Mouse (Mus musculus) megakaryocyte, embryonic 14.5 days (primary cell): ENCODE results near the gene Cdca3. TPM values are rescaled to one million over a fixed set of nuclear protein-coding genes. Genes with fewer than 3 reads are reported as not detected.
A peak's percentile ranks its signal among the peaks of the same experiment; 100 is the strongest.

Source experiments
- H3K27me3 ChIP-seq: replicated peaks from 2 replicates; pipeline ENCODE3; 2012; ENCODE audit warnings: inconsistent platforms
- H3K36me3 ChIP-seq: replicated peaks from 2 replicates; pipeline ENCODE3; 2012; ENCODE audit warnings: low read length, inconsistent platforms, mixed read lengths
- H3K4me1 ChIP-seq: 2 replicates; pipeline ENCODE4 v1.6.1; 2012; ENCODE audit warnings: inconsistent platforms
- H3K4me3 ChIP-seq: replicated peaks from 2 replicates; pipeline ENCODE3; 2012; ENCODE audit warnings: moderate library complexity, mild to moderate bottlenecking, inconsistent platforms
- H3K9me3 ChIP-seq: 2 replicates; pipeline ENCODE4 v1.6.1; 2012; ENCODE audit warnings: inconsistent platforms
- FLI1 ChIP-seq: IDR thresholded peaks from 2 replicates; pipeline ENCODE4 v1.6.1; 2012; ENCODE audit warnings: low read length, inconsistent platforms, mixed read lengths
- GATA1 ChIP-seq: IDR thresholded peaks from 3 replicates; pipeline ENCODE4 v1.6.1; 2012; ENCODE audit warnings: mixed read lengths, low read length, inconsistent platforms, borderline replicate concordance
- polyA plus RNA-seq: library from polyadenylated mRNA; stranded (reverse); fragments of >175 nt; gene quantifications from 2 replicates; pipeline ENCODE4 v1.2.3, GENCODE M21; 2012; ENCODE audit warnings: low replicate concordance; ENCODE audit not compliant: insufficient read depth

The Cdca3 gene
- polyA plus RNA-seq, 1 experiment = 32.4 TPM

DNA sequence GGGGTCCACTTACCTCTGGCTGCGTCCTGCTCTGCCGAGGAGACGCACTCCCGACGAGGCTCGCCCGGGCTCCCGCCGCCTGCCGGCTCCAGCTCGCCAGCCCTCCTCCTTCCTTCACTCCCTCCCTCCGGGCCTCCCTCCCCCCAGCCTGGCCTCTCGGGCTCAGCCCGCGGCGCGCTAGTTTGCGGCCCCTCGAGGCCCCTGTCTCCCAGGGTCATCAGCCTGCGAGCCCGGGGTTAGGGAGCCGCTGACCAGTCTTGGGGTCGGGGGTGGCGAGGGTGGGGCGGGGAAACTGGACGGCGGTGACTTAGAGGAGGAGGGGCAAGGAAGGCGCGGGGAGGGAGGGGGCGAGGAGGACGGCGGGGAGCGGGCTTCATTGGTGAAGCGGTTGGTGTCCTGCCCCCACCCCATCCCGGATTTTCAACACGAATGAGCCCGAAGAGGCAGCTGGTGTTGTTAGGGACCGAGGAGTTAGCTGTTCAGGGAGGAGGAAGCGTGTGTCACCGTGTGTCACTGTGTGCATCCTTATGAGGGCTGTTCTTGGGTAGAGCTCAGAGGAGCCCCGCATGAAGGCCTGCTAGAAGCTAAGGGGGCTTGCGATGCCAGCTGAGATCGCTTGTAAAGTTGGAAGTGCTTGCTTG, 34.4 kb downstream of the Cdca3 start, which contains the start of gene Gpr162:
Gpr162 (minus strand) TSS at position 326 of the 641 bp plus-strand sequence.
- Histone ChIP-seq H3K36me3 (no peaks in the 10 kb centered on the region), H3K4me1 (peaks cover 39% of the 10 kb centered on the region), H3K4me3 (peak within 1 kb of the TSS; percentile 90), H3K9me3 (no peaks in the 10 kb centered on the region), H3K27me3 (peaks cover 93% of the 10 kb centered on the region)
- TF ChIP-seq FLI1 (no peak), GATA1 (no peak)

DNA sequence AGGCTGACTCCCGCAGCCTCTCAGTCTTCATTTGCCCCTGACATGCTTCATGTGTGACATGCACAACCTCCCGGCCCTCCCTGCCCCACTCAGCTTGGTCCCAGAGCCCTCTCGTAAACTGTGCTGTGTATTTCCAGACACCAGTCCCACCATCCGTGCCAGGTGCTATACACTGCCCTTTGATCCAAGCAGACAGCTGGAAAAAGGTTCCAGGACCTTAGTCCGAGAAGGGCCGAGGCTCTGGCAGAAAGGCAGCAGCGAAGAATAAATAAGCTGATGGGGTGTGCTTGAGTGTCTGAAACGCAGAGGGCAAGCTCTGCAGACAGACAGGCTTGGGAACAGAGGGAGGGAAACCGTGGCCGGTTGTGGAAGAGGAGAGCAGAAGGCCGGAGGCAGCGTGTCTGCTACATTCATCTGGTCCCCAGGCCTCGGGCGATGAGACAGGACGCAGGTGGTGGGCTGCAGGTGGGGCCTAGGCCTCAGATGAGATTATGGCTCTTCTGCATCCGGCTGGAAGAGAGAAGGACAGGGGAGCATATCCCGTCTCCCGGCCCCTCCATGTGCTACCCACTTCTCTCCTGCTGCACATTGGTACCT, 36.5 kb downstream of the Cdca3 start:
- peaks cover 2% of the 10 kb centered on the region for H3K9me3 ChIP-seq
- TF ChIP-seq FLI1 (no peak), GATA1 (no peak)
- H3K36me3 ChIP-seq = no peaks in the 10 kb centered on the region
- peaks cover 90% of the 10 kb centered on the region for H3K27me3 ChIP-seq
- H3K4me3 ChIP-seq = no peak overlapping the region
- peaks cover 31% of the 10 kb centered on the region for H3K4me1 ChIP-seq

DNA sequence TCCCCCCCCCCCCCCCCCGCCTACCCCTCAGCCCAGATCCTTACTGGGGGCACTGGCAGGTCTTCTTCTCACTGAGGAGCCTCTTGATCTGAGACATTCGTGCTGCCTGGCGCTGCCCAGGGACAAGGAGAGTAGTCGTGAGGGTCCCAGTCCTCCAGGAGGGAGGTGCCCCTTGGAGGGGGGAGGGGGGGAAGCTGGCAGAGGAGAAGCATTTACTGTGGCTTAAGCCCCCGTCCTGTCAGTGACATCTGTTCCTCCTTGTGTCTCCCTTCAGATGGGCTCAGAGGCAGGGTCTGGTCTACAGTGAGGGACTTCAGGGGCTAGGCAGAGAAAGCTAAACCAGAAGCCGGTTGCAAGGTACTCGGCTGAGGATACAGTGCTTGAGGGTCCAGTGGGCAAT, 37.2 kb downstream of the Cdca3 start:
- no peaks in the 10 kb centered on the region for H3K36me3 ChIP-seq
- no peak overlapping the region for H3K4me3 ChIP-seq
- H3K9me3 ChIP-seq = peaks cover 7% of the 10 kb centered on the region
- H3K27me3 ChIP-seq = peaks cover 90% of the 10 kb centered on the region
- H3K4me1 ChIP-seq = peaks cover 31% of the 10 kb centered on the region
- TF ChIP-seq FLI1 = no peak
- no peak for TF ChIP-seq GATA1

DNA sequence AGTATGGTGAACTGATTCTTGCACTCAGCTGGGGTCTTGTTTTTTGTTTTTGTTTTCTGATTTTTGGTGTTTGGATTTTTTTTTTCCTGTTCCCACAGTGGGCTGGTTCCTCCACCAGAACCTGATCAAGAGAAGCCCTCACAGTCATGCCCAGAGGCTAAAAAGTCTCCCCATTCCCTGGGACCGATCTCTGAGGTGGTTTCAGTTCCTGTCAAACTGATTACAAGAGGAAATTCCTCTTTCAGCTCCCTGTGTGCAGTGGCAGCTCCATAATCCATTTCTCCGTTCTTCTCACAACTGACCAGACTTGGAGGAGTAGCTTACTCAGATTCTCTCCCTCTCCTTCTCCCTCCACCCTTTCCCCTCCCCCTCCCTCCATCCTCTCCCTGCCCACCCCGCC, 45.0 kb downstream of the Cdca3 start:
- H3K4me1 ChIP-seq = peaks cover 25% of the 10 kb centered on the region
- H3K27me3 ChIP-seq = peaks cover 59% of the 10 kb centered on the region
- H3K4me3 ChIP-seq = no peak overlapping the region
- H3K36me3 ChIP-seq = no peaks in the 10 kb centered on the region
- peaks cover 7% of the 10 kb centered on the region for H3K9me3 ChIP-seq
- TF ChIP-seq FLI1 (no peak), GATA1 (no peak)

DNA sequence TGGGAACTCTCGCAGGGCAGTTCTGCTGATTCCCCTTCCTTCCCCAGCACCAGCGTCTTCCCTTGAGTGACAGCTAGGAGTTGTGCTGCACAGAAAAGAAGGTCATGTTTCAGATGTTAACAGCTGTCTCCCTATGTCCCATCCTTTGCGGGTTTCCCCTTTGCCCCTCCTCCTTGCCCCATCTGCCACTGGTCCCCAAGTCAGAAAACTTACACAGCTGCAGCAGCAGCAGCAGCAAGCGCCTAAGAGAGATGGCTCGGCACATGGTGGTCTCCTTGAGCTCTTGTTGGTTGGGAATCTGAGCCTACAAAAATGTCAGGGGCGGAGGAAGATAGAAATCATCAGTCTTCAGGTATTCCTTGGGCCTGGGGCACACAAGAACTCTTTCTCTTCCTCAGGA, 50.0 kb downstream of the Cdca3 start:
- H3K36me3 ChIP-seq = no peaks in the 10 kb centered on the region
- no peak overlapping the region for H3K4me3 ChIP-seq
- TF ChIP-seq GATA1 = no peak

DNA sequence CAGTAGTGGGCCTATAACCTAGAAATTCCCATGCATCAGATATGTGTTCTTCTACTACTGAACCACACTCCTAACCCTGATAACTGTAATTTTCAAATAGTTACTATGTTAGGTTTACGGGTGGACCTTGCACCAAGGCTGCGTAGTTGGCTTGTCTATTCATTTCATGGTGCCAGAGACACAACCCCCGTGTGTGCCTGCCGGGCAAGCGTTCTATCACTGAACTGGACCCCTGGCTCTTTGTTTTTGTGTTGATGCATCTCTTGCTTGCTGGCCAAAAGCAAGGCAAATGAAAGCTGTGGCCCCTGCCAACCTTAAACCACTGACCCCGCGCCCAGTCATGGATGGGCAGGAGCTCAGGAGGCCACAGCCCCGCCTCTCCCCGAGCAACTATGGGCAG, 52.5 kb downstream of the Cdca3 start:
- Histone ChIP-seq H3K36me3 (no peaks in the 10 kb centered on the region), H3K27me3 (peaks cover 52% of the 10 kb centered on the region), H3K4me3 (peak overlapping the region; percentile 38), H3K9me3 (no peaks in the 10 kb centered on the region), H3K4me1 (peaks cover 21% of the 10 kb centered on the region)
- no peak for TF ChIP-seq GATA1
- TF ChIP-seq FLI1 = no peak

More for the DNA sequence above, 50.0 kb downstream of the Cdca3 start:
- Histone ChIP-seq H3K4me1 (peaks cover 21% of the 10 kb centered on the region), H3K9me3 (no peaks in the 10 kb centered on the region), H3K27me3 (peaks cover 49% of the 10 kb centered on the region)

Other genes starting within 250 kb of the Cdca3 start
- gene C1s2, start 193.5 kb upstream of the Cdca3 start, polyA plus RNA-seq = not detected in 2 replicates
- 119 and 190 TPM in 2 replicates for gene Lpcat3, start 166.5 kb upstream of the Cdca3 start, polyA plus RNA-seq
- gene Emg1, start 117.4 kb upstream of the Cdca3 start, polyA plus RNA-seq = 46.3 and 153 TPM in 2 replicates
- gene Phb2, start 117.2 kb upstream of the Cdca3 start, polyA plus RNA-seq = 72.8 and 150 TPM in 2 replicates
- gene Ptpn6, start 90.8 kb upstream of the Cdca3 start, polyA plus RNA-seq = 19.9 and 20.1 TPM in 2 replicates
- 11.7 and 65.2 TPM in 2 replicates for gene Grcc10, start 88.2 kb upstream of the Cdca3 start, polyA plus RNA-seq
- 43.0 TPM in 1 of 2 replicates, not detected in the other for gene Gm45234, start 73.5 kb upstream of the Cdca3 start, polyA plus RNA-seq
- gene Atn1, start 73.0 kb upstream of the Cdca3 start, polyA plus RNA-seq = 38.5 and 97.6 TPM in 2 replicates
- gene Eno2, start 59.9 kb upstream of the Cdca3 start, polyA plus RNA-seq = 5.8 and 6.2 TPM in 2 replicates
- gene Lrrc23, start 49.8 kb upstream of the Cdca3 start, polyA plus RNA-seq = not detected in 2 replicates
- gene Spsb2, start 20.9 kb upstream of the Cdca3 start, polyA plus RNA-seq = 42.5 and 52.2 TPM in 2 replicates
- gene Tpi1, start 15.3 kb upstream of the Cdca3 start, polyA plus RNA-seq = 74.5 and 552 TPM in 2 replicates
- 35.1 and 61.7 TPM in 2 replicates for gene Usp5, start 63 bp upstream of the Cdca3 start, polyA plus RNA-seq
- gene Gnb3, start 10.7 kb downstream of the Cdca3 start, polyA plus RNA-seq = not detected in 2 replicates
- 5.5 TPM in 1 of 2 replicates, not detected in the other for gene P3h3, start 28.2 kb downstream of the Cdca3 start, polyA plus RNA-seq
- gene Gpr162, start 34.4 kb downstream of the Cdca3 start, polyA plus RNA-seq = 0.82 and 7.7 TPM in 2 replicates
- 0.35 TPM in 1 of 2 replicates, not detected in the other for gene Cd4, start 58.7 kb downstream of the Cdca3 start, polyA plus RNA-seq
- gene Lag3, start 82.2 kb downstream of the Cdca3 start, polyA plus RNA-seq = 0.62 TPM in 1 of 2 replicates, not detected in the other
- 330 and 450 TPM in 2 replicates for gene Ptms, start 90.6 kb downstream of the Cdca3 start, polyA plus RNA-seq
- 183 and 362 TPM in 2 replicates for gene Mlf2, start 101.8 kb downstream of the Cdca3 start, polyA plus RNA-seq
- 46.8 and 55.7 TPM in 2 replicates for gene Cops7a, start 136.0 kb downstream of the Cdca3 start, polyA plus RNA-seq
- 2.5 and 7.7 TPM in 2 replicates for gene Pianp, start 167.1 kb downstream of the Cdca3 start, polyA plus RNA-seq
- 21.5 and 67.6 TPM in 2 replicates for gene Zfp384, start 179.6 kb downstream of the Cdca3 start, polyA plus RNA-seq
- 16.8 and 17.7 TPM in 2 replicates for gene Ing4, start 210.2 kb downstream of the Cdca3 start, polyA plus RNA-seq
- gene Acrbp, start 220.1 kb downstream of the Cdca3 start, polyA plus RNA-seq = 8.7 and 11.3 TPM in 2 replicates
- gene Lpar5, start 238.4 kb downstream of the Cdca3 start, polyA plus RNA-seq = 0.62 TPM in 1 of 2 replicates, not detected in the other